Mouse (Mus musculus): ENCODE measurements at regions not wholly inside any gene's neighbourhood (a gene's known extent, or its start where the extent isn't known, plus 50 kb on each side); places are given as distances from the start of the nearest gene placed in this dataset.

- no peak for TF ChIP-seq CTCF (IDR thresholded peaks at IDR 0.05; ENCODE audit: low read depth)
- no peak for TF ChIP-seq EP300 (optimal IDR thresholded peaks at IDR 0.05)
Observed at GRCm38 (mm10) chr3:149102846-149103245, 112.5 kb upstream of the Adgrl2 start.
